ENCODE assay signal across 8 mouse cellular contexts in the genomic region with DNA sequence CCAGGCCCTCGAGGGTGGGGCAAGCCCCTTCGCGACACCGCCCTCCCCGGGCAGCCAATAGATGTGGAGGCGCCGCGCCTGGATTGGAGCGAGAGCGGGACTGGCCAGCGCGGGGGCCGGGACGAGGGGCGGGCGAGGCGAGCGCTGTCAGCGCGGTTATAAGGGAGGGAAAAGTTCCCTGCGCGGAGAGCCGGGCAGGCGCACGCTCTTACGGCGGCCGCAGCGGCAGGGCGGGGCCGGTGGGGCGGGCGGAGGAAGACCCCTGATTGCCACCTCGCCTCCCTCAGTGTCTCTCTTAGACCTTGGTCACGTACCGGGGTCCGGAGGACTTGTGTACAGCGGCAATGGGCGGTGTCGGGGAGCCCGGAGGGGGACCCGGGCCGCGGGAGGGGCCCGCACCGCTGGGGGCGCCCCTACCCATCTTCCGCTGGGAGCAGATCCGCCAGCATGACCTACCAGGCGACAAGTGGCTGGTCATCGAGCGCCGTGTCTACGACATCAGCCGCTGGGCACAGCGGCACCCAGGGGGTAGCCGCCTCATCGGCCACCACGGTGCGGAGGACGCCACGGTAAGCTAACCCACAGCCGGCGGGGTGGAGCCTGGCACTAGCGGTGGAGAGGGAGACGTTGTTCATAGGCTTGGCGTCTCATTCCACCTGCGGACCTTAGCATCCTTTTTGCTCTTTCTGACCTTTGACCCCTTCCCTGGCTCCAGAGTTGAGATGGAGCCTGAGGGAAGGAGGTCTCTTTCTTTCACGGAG. TPM values are rescaled to one million over a fixed set of nuclear protein-coding genes. Genes with fewer than 3 reads are reported as not detected.
DNase-seq lines count a peak whose midpoint lies in the region; ATAC-seq lines count a peak whose summit lies in the region.

A gene (plus strand): TSS at position 182 of the 761 bp plus-strand sequence.

- peak; percentile 91 for ATAC-seq in intestine, embryonic 16.5 days
- no peak for ATAC-seq in activated CD4-positive, CD25-positive, alpha-beta regulatory T cell, adult 4 months

- H3K27me3 ChIP-seq in embryonic facial prominence, embryonic 10.5 days (replicated peaks; ENCODE audit: low read depth, poor library complexity, severe bottlenecking): peaks cover 36% of the 10 kb centered on the region
- no peaks in the 10 kb centered on the region for H3K27me3 ChIP-seq in intestine, embryonic 16.5 days (replicated peaks; ENCODE audit: control insufficient read depth, insufficient read depth, low read length)
- H3K27me3 ChIP-seq in limb, embryonic 10.5 days (ENCODE audit: low read depth, poor library complexity, severe bottlenecking): peaks cover 38% of the 10 kb centered on the region
- peaks cover 54% of the 10 kb centered on the region for H3K27me3 ChIP-seq in midbrain, embryonic 10.5 days (ENCODE audit: low read depth, poor library complexity, severe bottlenecking)

- peak within 1 kb of the TSS; percentile 97 for H3K4me2 ChIP-seq in intestine, embryonic 16.5 days (ENCODE audit: low read depth, low read length)

- H3K27ac ChIP-seq in embryonic facial prominence, embryonic 10.5 days (replicated peaks): peak within 1 kb of the TSS; percentile 81
- peak within 1 kb of the TSS; percentile 52; the same call in 1 of the 2 replicates for H3K27ac ChIP-seq in intestine, embryonic 16.5 days (ENCODE audit: low read length)
- H3K27ac ChIP-seq in limb, embryonic 10.5 days: peak within 1 kb of the TSS; percentile 69
- H3K27ac ChIP-seq in midbrain, embryonic 10.5 days (replicated peaks): peak within 1 kb of the TSS; percentile 85

- peak within 1 kb of the TSS; percentile 79 for H3K9ac ChIP-seq in intestine, embryonic 16.5 days (ENCODE audit: low read depth, low read length)

- peak; percentile 87 for DNase-seq in adrenal gland, postnatal 14 days
- DNase-seq in embryonic facial prominence, embryonic 10.5 days (ENCODE audit: low spot score): peak; percentile 87
- no peak for DNase-seq in gonadal fat pad, adult 2 months (ENCODE audit: low read depth)
- peak; percentile 87 for DNase-seq in limb, embryonic 10.5 days (ENCODE audit: low spot score)
- peak; percentile 81 for DNase-seq in midbrain, embryonic 10.5 days (ENCODE audit: low spot score)
- DNase-seq in right cerebral cortex, postnatal 4 days: peak; percentile 75

- peak within 1 kb of the TSS; percentile 73 for H3K4me3 ChIP-seq in embryonic facial prominence, embryonic 10.5 days
- H3K4me3 ChIP-seq in intestine, embryonic 16.5 days (ENCODE audit: low read length): peak within 1 kb of the TSS; percentile 71
- H3K4me3 ChIP-seq in limb, embryonic 10.5 days: peak within 1 kb of the TSS; percentile 69
- peak within 1 kb of the TSS; percentile 76 for H3K4me3 ChIP-seq in midbrain, embryonic 10.5 days

- H3K36me3 ChIP-seq in embryonic facial prominence, embryonic 10.5 days (replicated peaks): peaks cover under 1% of the 10 kb centered on the region; the same call in 1 of the 2 replicates
- H3K36me3 ChIP-seq in intestine, embryonic 16.5 days (ENCODE audit: control insufficient read depth, insufficient read depth, low read length): no peaks in the 10 kb centered on the region
- H3K36me3 ChIP-seq in limb, embryonic 10.5 days: no peaks in the 10 kb centered on the region
- no peaks in the 10 kb centered on the region for H3K36me3 ChIP-seq in midbrain, embryonic 10.5 days

- under 1% methylated on average over 69 of the region's 69 CpGs for WGBS in embryonic facial prominence, embryonic 10.5 days
- WGBS in intestine, embryonic 16.5 days: under 1% methylated on average over 62 of the region's 69 CpGs
- under 1% methylated on average over 67 of the region's 69 CpGs for WGBS in limb, embryonic 10.5 days
- WGBS in midbrain, embryonic 10.5 days: under 1% methylated on average over 68 of the region's 69 CpGs

- H3K4me1 ChIP-seq in embryonic facial prominence, embryonic 10.5 days: peaks cover 24% of the 10 kb centered on the region
- peaks cover 32% of the 10 kb centered on the region for H3K4me1 ChIP-seq in intestine, embryonic 16.5 days (ENCODE audit: control insufficient read depth, insufficient read depth, low read length)
- peaks cover 17% of the 10 kb centered on the region for H3K4me1 ChIP-seq in limb, embryonic 10.5 days
- peaks cover 27% of the 10 kb centered on the region for H3K4me1 ChIP-seq in midbrain, embryonic 10.5 days

- no peaks in the 10 kb centered on the region for H3K9me3 ChIP-seq in embryonic facial prominence, embryonic 10.5 days
- no peaks in the 10 kb centered on the region for H3K9me3 ChIP-seq in intestine, embryonic 16.5 days (ENCODE audit: control insufficient read depth, low read length)
- no peaks in the 10 kb centered on the region for H3K9me3 ChIP-seq in limb, embryonic 10.5 days (replicated peaks)
- H3K9me3 ChIP-seq in midbrain, embryonic 10.5 days (replicated peaks): no peaks in the 10 kb centered on the region

RNA-seq across cellular contexts. Expression of the gene that starts here (rescaled TPM):
- 11.3 and 14.0 TPM in 2 replicates for total RNA-seq in adrenal gland, postnatal 14 days (2021)
- polyA plus RNA-seq in embryonic facial prominence, embryonic 10.5 days (2016; fragmentation: Nextera tagmentation; extraction: Ambion mirVana): 4.0 and 4.3 TPM in 2 replicates
- 317 and 687 TPM in 2 replicates for polyA plus RNA-seq in gonadal fat pad, adult 2 months (2012; rRNA removed)
- polyA plus RNA-seq in intestine, embryonic 16.5 days (2015; fragmentation: Nextera tagmentation; extraction: Ambion mirVana): 12.4 and 13.0 TPM in 2 replicates
- 2.4 and 3.2 TPM in 2 replicates for polyA plus RNA-seq in limb, embryonic 10.5 days (2016; fragmentation: Nextera tagmentation; extraction: Ambion mirVana)
- polyA plus RNA-seq in midbrain, embryonic 10.5 days (2016; fragmentation: Nextera tagmentation; extraction: Ambion mirVana): 5.5 and 5.8 TPM in 2 replicates
- polyA plus RNA-seq in activated CD4-positive, CD25-positive, alpha-beta regulatory T cell, adult 4 months (2017; shearing (Covaris generic)): not detected

Comparison
In these comparisons a context has a peak if more than half of its experiments do, and no peak if none do; other contexts are left out.
1. RNA of the gene that starts here (polyA plus RNA-seq): 317 to 687 TPM in gonadal fat pad, adult 2 months; 12.4 to 13.0 TPM in intestine, embryonic 16.5 days, 5.5 to 5.8 TPM in midbrain, embryonic 10.5 days, 4.0 to 4.3 TPM in embryonic facial prominence, embryonic 10.5 days, 2.4 to 3.2 TPM in limb, embryonic 10.5 days and not detected in activated CD4-positive, CD25-positive, alpha-beta regulatory T cell, adult 4 months; every median in the first group is over 10 times any median in the second.
2. Peak in every context shown above with its lines, with median percentiles within 50 percentile points of each other: H3K27ac ChIP-seq and H3K4me3 ChIP-seq.